12 mouse cellular contexts compared by ENCODE assay signal in genomic region chr6:49003381-49003780, GRCm38 (mm10). TPM values are rescaled to one million over a fixed set of nuclear protein-coding genes. Genes with fewer than 3 reads are reported as not detected.
A peak's percentile ranks its signal among the peaks of the same experiment; 100 is the strongest.
DNase-seq lines count a peak whose midpoint lies in the region; ATAC-seq lines count a peak whose summit lies in the region.
"Had no signal": no experiment of that assay in that cellular context is flagged by ENCODE, and none has a peak within 500 bp of the region (broad histone marks: within the 10 kb centered on the region; RNA-seq: fewer than 3 reads in every experiment).

No protein-coding gene starts in this region.

- no peak for ATAC-seq in megakaryocyte progenitor cell, adult 5-6 weeks (replicated peaks; ENCODE audit: poor library complexity)

- DNase-seq in adrenal gland, postnatal 36 days, result peak; percentile 8 to 28
- no peak for DNase-seq in adrenal gland, postnatal 14 days
- peak; percentile 17 for DNase-seq in kidney, adult 9 months
- DNase-seq in kidney, adult 11 months, result no peak
- DNase-seq in urinary bladder, postnatal 14 days (ENCODE audit: low spot score), result peak; percentile 25
- no peak for DNase-seq in urinary bladder, postnatal 36 days (ENCODE audit: low spot score in 2 of 2)
- no peak for DNase-seq in spleen, postnatal 14 days (ENCODE audit: low spot score in 2 of 2)
- DNase-seq: gastrocnemius, postnatal 14 days; heart, postnatal 4 days had no signal

RNA-seq across cellular contexts. Expression of gene Svs1, which starts 16.7 kb away (rescaled TPM):
- total RNA-seq in adrenal gland, postnatal 36 days (2021), result not detected
- total RNA-seq in adrenal gland, postnatal 14 days (2021), result not detected in 2 replicates
- not detected in 2 replicates for total RNA-seq in megakaryocyte progenitor cell, adult 5-6 weeks (2015)
- not detected in 2 replicates for total RNA-seq in megakaryocyte progenitor cell, adult 5-6 weeks (2017)
- total RNA-seq: gastrocnemius, postnatal 14 days; heart, postnatal 4 days; liver, adult 2 months; neutrophil, adult 5-6 weeks had no signal

RNA-seq across cellular contexts. Expression of gene Doxl2, which starts 28.6 kb away (rescaled TPM):
- total RNA-seq in adrenal gland, postnatal 36 days (2021), result not detected
- total RNA-seq in adrenal gland, postnatal 14 days (2021), result not detected in 2 replicates
- total RNA-seq in megakaryocyte progenitor cell, adult 5-6 weeks (2015), result not detected in 2 replicates
- total RNA-seq in megakaryocyte progenitor cell, adult 5-6 weeks (2017), result not detected in 2 replicates
- total RNA-seq: gastrocnemius, postnatal 14 days; heart, postnatal 4 days; liver, adult 2 months; neutrophil, adult 5-6 weeks had no signal

RNA-seq across cellular contexts. Expression of gene Gpnmb, which starts 33.0 kb away (rescaled TPM):
- 1 to 10 TPM in 1 of 2 experiments, under 1 TPM in 1; 0.40 to 7.8 TPM for total RNA-seq in adrenal gland, postnatal 36 days (2021)
- total RNA-seq in adrenal gland, postnatal 14 days (2021), result 0.19 and 1.2 TPM in 2 replicates
- total RNA-seq in megakaryocyte progenitor cell, adult 5-6 weeks (2015), result 0.32 TPM in 1 of 2 replicates, not detected in the other
- 0.25 TPM in 1 of 2 replicates, not detected in the other for total RNA-seq in megakaryocyte progenitor cell, adult 5-6 weeks (2017)
- total RNA-seq: neutrophil, adult 5-6 weeks had no signal

Comparison
In these comparisons a context has a peak if more than half of its experiments do, and no peak if none do; other contexts are left out.
1. DNase-seq: peak in adrenal gland, postnatal 36 days (2 of 2), kidney, adult 9 months (single experiment) and urinary bladder, postnatal 14 days (single experiment); none in adrenal gland, postnatal 14 days (single experiment), kidney, adult 11 months (single experiment), urinary bladder, postnatal 36 days (0 of 2) and spleen, postnatal 14 days (0 of 2).